Mouse (Mus musculus) T-helper 1 cell (primary cell): ENCODE data around the gene Ahctf1.
"Not testable (repeated sequence)": the region's sequence is repeated elsewhere in the genome, so short reads cannot be mapped to it uniquely, and the experiment has no call there.

Experiments used
- in situ Hi-C: fragments of 300-600 bp; cut with MboI, MseI; formaldehyde crosslinking; loops from one replicate; pipeline ENCODE4 v1.15.1; 2025; ENCODE audit warnings: high pct_unique_total_duplicates

Gene Ahctf1

GRCm38 (mm10) chr1:179715786-179716185, 87.7 kb downstream of the Ahctf1 start:
- in situ Hi-C loops, result no loop called here

GRCm38 (mm10) chr1:179715289-179715688, 88.2 kb downstream of the Ahctf1 start:
- in situ Hi-C loops, result not testable (repeated sequence)

- in situ Hi-C loops, result no loop called here
These were observed 90.1 kb downstream of the Ahctf1 start for GRCm38 (mm10) chr1:179713367-179713766.

- in situ Hi-C loops, result no loop called here
These were observed 90.8 kb downstream of the Ahctf1 start for GRCm38 (mm10) chr1:179712658-179713057.

GRCm38 (mm10) chr1:179710739-179711138, 92.7 kb downstream of the Ahctf1 start:
- in situ Hi-C loops, result no loop called here

- in situ Hi-C loops, result no loop called here
These were observed 94.1 kb downstream of the Ahctf1 start for GRCm38 (mm10) chr1:179709390-179709789.

- in situ Hi-C loops, result no loop called here
These were observed 98.3 kb downstream of the Ahctf1 start for GRCm38 (mm10) chr1:179705154-179705553.

GRCm38 (mm10) chr1:179704150-179704549, 99.3 kb downstream of the Ahctf1 start:
- in situ Hi-C loops, result no loop called here
